Mouse (Mus musculus) natural killer cell, adult 2 months (primary cell): Measurements from ENCODE around the gene Psmb3.
"Not testable (repeated sequence)": the region's sequence is repeated elsewhere in the genome, so short reads cannot be mapped to it uniquely, and the experiment has no call there.

Experiments used
- DNase-seq, 2 experiments: peaks; one replicate each; pipeline ENCODE4 v3.0.0; 2022; ENCODE audit warnings: low spot score in 2 of 2

Gene Psmb3

GRCm38 (mm10) chr11:97717369-97718280, 14.4 kb downstream of the Psmb3 start:
- DNase-seq = no peak

- peak; percentile 54 to 63 for DNase-seq
These were observed 15.2 kb downstream of the Psmb3 start for GRCm38 (mm10) chr11:97718281-97718860.

GRCm38 (mm10) chr11:97719041-97719440, 15.8 kb downstream of the Psmb3 start:
- DNase-seq = peak; percentile 59 to 72

- no peak for DNase-seq
These were observed 18.1 kb downstream of the Psmb3 start for GRCm38 (mm10) chr11:97721338-97721737.

- DNase-seq = no peak
These were observed 20.5 kb downstream of the Psmb3 start for GRCm38 (mm10) chr11:97723709-97724108.

- DNase-seq = peak; percentile 79 to 87
These were observed 25.1 kb downstream of the Psmb3 start for GRCm38 (mm10) chr11:97728311-97728710.

- DNase-seq = no peak
These were observed 25.5 kb downstream of the Psmb3 start for GRCm38 (mm10) chr11:97728730-97729129.

- DNase-seq = no peak
These were observed 30.5 kb downstream of the Psmb3 start for GRCm38 (mm10) chr11:97733689-97734088.

GRCm38 (mm10) chr11:97734810-97735209, 31.6 kb downstream of the Psmb3 start:
- DNase-seq = not testable (repeated sequence)

GRCm38 (mm10) chr11:97736645-97737044, 33.4 kb downstream of the Psmb3 start:
- no peak for DNase-seq

- no peak for DNase-seq
These were observed 34.4 kb downstream of the Psmb3 start for GRCm38 (mm10) chr11:97737600-97737999.

GRCm38 (mm10) chr11:97738703-97739102, 35.5 kb downstream of the Psmb3 start:
- DNase-seq = peak in 1 of 2 experiments; percentile 19

GRCm38 (mm10) chr11:97739155-97739554, 36.0 kb downstream of the Psmb3 start:
- DNase-seq = peak in 1 of 2 experiments; percentile 22

GRCm38 (mm10) chr11:97740190-97740589, 37.0 kb downstream of the Psmb3 start:
- DNase-seq = no peak

GRCm38 (mm10) chr11:97742157-97742556, 39.0 kb downstream of the Psmb3 start:
- no peak for DNase-seq

GRCm38 (mm10) chr11:97742591-97742990, 39.4 kb downstream of the Psmb3 start:
- no peak for DNase-seq

- DNase-seq = no peak
These were observed 40.2 kb downstream of the Psmb3 start for GRCm38 (mm10) chr11:97743423-97743822.

- DNase-seq = peak in 1 of 2 experiments; percentile 44
These were observed 41.0 kb downstream of the Psmb3 start, which contains the start of gene Pip4k2b for GRCm38 (mm10) chr11:97744063-97744717. Gene Pip4k2b, minus strand, starts transcription at chr11:97744704.

GRCm38 (mm10) chr11:97744718-97745330, 41.6 kb downstream of the Psmb3 start:
- DNase-seq = peak; percentile 96

- no peak for DNase-seq
These were observed 42.1 kb downstream of the Psmb3 start for GRCm38 (mm10) chr11:97745331-97745721.

GRCm38 (mm10) chr11:97747773-97748172, 44.6 kb downstream of the Psmb3 start:
- no peak for DNase-seq

GRCm38 (mm10) chr11:97748496-97748895, 45.3 kb downstream of the Psmb3 start:
- DNase-seq = no peak
